Mouse (Mus musculus): Measurements from ENCODE around the gene Chodl.

Gene Chodl

GRCm38 (mm10) chr16:78930382-78931286, at the start of gene Chodl:
Gene Chodl (plus strand): TSS chr16:78930948.
- DNase-seq = no peak

GRCm38 (mm10) chr16:78922644-78923043, 8.1 kb upstream of the Chodl start:
- DNase-seq = no peak

GRCm38 (mm10) chr16:78931287-78932025, 708 bp downstream of the Chodl start:
- DNase-seq = no peak

- no peak for DNase-seq
These were observed 3.5 kb downstream of the Chodl start for GRCm38 (mm10) chr16:78934298-78934697.

- DNase-seq = no peak
These were observed 7.0 kb downstream of the Chodl start for GRCm38 (mm10) chr16:78937755-78938154.

GRCm38 (mm10) chr16:78950359-78950758, 19.6 kb downstream of the Chodl start:
- no peak for DNase-seq

- DNase-seq = no peak
These were observed 26.7 kb downstream of the Chodl start for GRCm38 (mm10) chr16:78957434-78957833.

- DNase-seq = peak; percentile 7
These were observed 38.5 kb downstream of the Chodl start for GRCm38 (mm10) chr16:78969091-78969731.

- no peak for DNase-seq
These were observed 43.4 kb downstream of the Chodl start for GRCm38 (mm10) chr16:78974099-78974498.

GRCm38 (mm10) chr16:78976384-78976783, 45.6 kb downstream of the Chodl start:
- no peak for DNase-seq
